Mouse (Mus musculus): Measurements from ENCODE around the gene Prr12. TPM values are rescaled to one million over a fixed set of nuclear protein-coding genes. Genes with fewer than 3 reads are reported as not detected.

Gene Prr12
- polyA plus RNA-seq, 1 experiment from 2014 or later, result 12.2 TPM

DNA sequence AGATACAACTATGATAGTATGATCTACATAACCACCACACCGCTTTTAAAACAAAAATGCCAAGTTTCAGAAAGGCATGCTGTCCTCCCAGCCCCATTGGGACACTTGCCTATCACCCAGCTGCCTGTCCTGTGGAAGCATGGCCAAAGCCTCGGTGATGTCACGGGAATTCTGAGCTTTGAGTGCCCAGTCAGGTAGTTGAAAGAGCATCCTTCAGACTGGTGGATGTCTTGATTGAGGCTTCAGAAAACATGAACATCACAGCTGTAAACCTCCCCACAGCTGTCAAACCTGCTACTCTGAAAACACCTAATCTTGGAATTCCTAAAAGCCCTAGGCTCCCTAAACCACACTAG lies 38.6 kb downstream of the Prr12 start:
- ATAC-seq (ENCODE audit: low FRiP score) (no peak), DNase-seq (ENCODE audit: low spot score, missing footprints) (no peak)
- H3K9ac ChIP-seq (ENCODE audit: low read length), result no peak overlapping the region
- H3K4me1 ChIP-seq (ENCODE audit: control insufficient read depth, insufficient read depth, low read length), result peaks cover 17% of the 10 kb centered on the region
- peaks cover 21% of the 10 kb centered on the region for H3K36me3 ChIP-seq (ENCODE audit: control insufficient read depth, insufficient read depth, low read length)
- H3K27me3 ChIP-seq (ENCODE audit: control insufficient read depth, insufficient read depth, low read length), result no peaks in the 10 kb centered on the region
- no peak overlapping the region for H3K27ac ChIP-seq (ENCODE audit: low read depth, low read length)
- 97% methylated on average over 3 of the region's 3 CpGs for WGBS
- H3K4me2 ChIP-seq, result no peak overlapping the region
- no peak overlapping the region for H3K4me3 ChIP-seq (ENCODE audit: low read depth, low read length)
- H3K9me3 ChIP-seq (ENCODE audit: control insufficient read depth, low read length), result no peaks in the 10 kb centered on the region

DNA sequence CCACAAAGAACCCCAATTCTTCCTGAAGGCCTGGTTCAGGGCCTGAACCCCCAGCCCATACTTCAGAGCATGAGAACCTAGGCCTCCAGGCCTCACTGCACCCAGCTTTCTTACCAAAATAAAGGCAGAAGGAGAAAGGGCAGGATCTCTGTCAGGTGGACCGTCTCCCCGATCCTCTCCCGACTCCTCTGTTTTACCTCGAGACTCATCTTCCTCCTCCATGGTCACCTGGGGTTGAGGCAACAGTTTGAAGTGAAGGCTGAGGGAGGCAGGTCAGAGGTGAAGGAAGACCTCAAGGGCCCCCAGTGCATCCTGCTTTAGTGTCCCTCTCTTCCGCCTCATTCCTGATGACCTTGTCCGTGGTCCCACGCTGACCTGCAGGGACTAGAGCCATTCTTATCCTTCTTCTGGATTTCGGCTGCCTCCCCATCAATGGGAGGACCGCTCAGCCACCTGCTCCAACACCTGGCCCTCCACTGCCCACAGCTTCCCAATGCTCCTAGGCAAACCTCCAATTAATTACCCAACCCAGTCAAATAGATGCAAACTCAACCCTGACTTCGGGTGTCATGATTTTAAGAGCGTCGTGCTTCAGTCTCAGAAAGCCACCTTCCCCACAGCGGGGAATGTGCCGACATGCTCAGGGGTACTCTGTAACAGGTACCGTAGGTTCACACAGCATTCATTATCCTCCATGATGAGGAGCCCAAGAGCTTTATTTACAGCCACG lies 39.1 kb downstream of the Prr12 start:
- H3K4me2 ChIP-seq, result no peak overlapping the region
- H3K9ac ChIP-seq (ENCODE audit: low read length), result no peak overlapping the region
- H3K9me3 ChIP-seq (ENCODE audit: control insufficient read depth, low read length), result no peaks in the 10 kb centered on the region
- DNase-seq (ENCODE audit: low spot score, missing footprints) (no peak), ATAC-seq (ENCODE audit: low FRiP score) (no peak)
- H3K36me3 ChIP-seq (ENCODE audit: control insufficient read depth, insufficient read depth, low read length), result peaks cover 21% of the 10 kb centered on the region
- no peak overlapping the region for H3K27ac ChIP-seq (ENCODE audit: low read depth, low read length)
- WGBS, result 97% methylated on average over 16 of the region's 16 CpGs
- H3K4me3 ChIP-seq (ENCODE audit: low read depth, low read length), result no peak overlapping the region
- H3K27me3 ChIP-seq (ENCODE audit: control insufficient read depth, insufficient read depth, low read length), result no peaks in the 10 kb centered on the region
- peaks cover 17% of the 10 kb centered on the region for H3K4me1 ChIP-seq (ENCODE audit: control insufficient read depth, insufficient read depth, low read length)

DNA sequence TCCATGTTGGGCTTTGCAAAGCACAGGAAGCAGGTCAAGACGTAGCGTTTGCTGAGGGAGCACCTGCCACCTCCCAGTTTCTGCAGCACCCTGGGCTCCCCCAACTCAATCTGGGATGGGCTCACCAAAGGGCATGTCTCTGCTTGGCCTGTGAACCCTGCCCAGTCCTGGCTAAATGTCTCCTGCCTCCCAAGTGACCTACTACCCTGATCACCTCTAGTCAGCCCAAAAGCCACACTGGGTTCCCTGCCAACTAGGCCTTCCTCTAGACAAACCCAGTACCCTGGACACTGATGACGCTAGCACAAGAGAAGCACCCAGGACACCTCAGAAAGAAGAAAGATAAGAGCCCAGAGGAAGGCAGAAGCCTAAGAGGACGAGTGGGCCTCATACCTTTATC lies 39.9 kb downstream of the Prr12 start:
- WGBS, result 90% methylated on average over 4 of the region's 4 CpGs
- H3K4me2 ChIP-seq, result no peak overlapping the region
- H3K9ac ChIP-seq (ENCODE audit: low read length), result no peak overlapping the region
- ATAC-seq (ENCODE audit: low FRiP score) (no peak), DNase-seq (ENCODE audit: low spot score, missing footprints) (no peak)
- no peaks in the 10 kb centered on the region for H3K9me3 ChIP-seq (ENCODE audit: control insufficient read depth, low read length)
- peaks cover 13% of the 10 kb centered on the region for H3K4me1 ChIP-seq (ENCODE audit: control insufficient read depth, insufficient read depth, low read length)
- no peak overlapping the region for H3K27ac ChIP-seq (ENCODE audit: low read depth, low read length)
- no peak overlapping the region for H3K4me3 ChIP-seq (ENCODE audit: low read depth, low read length)
- no peaks in the 10 kb centered on the region for H3K27me3 ChIP-seq (ENCODE audit: control insufficient read depth, insufficient read depth, low read length)
- H3K36me3 ChIP-seq (ENCODE audit: control insufficient read depth, insufficient read depth, low read length), result peaks cover 28% of the 10 kb centered on the region

DNA sequence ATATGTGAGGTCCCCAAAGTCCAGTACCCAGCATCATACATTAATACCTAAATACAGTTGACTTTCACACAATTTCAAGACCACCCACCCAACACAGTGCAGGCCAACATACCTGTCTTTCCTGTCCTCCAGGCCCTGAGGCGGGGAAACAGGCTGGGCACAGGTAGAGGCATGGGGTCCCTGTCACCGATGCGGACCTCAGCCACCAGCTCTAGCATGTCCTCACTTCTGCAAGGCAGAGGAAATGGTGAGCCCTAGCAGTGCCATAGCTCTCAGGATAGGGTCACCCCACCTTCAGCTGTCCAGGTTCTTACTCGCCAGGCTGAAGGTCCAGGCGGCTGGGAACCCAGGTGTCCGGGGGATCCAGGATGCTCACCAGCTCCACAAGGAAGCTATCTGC lies 40.7 kb downstream of the Prr12 start:
- no peak overlapping the region for H3K4me2 ChIP-seq
- no peak overlapping the region for H3K4me3 ChIP-seq (ENCODE audit: low read depth, low read length)
- H3K27me3 ChIP-seq (ENCODE audit: control insufficient read depth, insufficient read depth, low read length), result no peaks in the 10 kb centered on the region
- H3K36me3 ChIP-seq (ENCODE audit: control insufficient read depth, insufficient read depth, low read length), result peaks cover 35% of the 10 kb centered on the region
- no peaks in the 10 kb centered on the region for H3K9me3 ChIP-seq (ENCODE audit: control insufficient read depth, low read length)
- 92% methylated on average over 6 of the region's 6 CpGs for WGBS
- no peak for ATAC-seq (ENCODE audit: low FRiP score)
- DNase-seq (ENCODE audit: low spot score, missing footprints), result no peak
- no peak overlapping the region for H3K27ac ChIP-seq (ENCODE audit: low read depth, low read length)
- H3K4me1 ChIP-seq (ENCODE audit: control insufficient read depth, insufficient read depth, low read length), result peaks cover 12% of the 10 kb centered on the region
- H3K9ac ChIP-seq (ENCODE audit: low read length), result no peak overlapping the region

DNA sequence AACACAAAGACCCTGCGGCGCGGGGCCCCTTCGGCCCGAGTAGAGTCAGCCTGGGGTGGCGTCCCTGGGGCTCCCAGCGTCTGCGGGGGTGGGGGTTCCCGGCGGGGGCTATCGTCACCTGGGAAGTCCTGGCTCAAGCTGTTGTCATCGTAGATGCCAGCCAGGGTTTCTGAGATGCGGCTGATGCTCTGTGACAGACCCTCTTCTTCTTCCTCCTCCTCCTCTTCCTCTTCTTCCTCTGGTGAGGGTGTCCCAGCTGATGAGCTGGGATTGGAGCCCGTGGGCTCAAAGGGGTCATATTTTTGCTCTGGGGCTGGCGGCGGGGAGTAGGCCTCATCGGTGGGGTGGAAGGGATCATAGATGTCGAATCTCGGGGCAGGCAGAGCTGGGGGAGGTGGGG lies 44.3 kb downstream of the Prr12 start:
- H3K4me3 ChIP-seq (ENCODE audit: low read depth, low read length), result no peak overlapping the region

DNA sequence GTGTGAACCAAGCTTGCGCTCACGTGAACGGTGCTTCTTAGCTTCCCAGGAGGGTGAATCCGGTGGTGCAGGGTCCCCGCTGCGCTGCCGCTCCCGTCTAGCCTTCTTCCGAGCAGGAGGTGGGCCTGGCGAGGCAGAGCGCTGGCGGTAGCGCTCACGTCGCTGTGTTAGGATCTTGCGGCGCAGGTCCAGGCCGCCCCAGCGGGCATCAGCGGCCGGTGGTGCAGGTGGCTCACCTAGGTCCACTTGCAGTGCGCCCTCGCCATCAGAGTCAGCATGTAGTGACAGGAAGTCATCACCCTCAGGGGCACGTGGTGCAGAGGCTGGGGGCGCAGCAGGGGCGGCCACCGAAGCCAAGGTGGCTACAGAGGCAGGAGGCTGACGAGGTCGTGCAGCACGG lies 44.8 kb downstream of the Prr12 start:
- 91% methylated on average over 30 of the region's 30 CpGs for WGBS
- Histone ChIP-seq H3K4me2 (no peak overlapping the region), H3K4me3 (ENCODE audit: low read depth, low read length) (no peak overlapping the region), H3K27ac (ENCODE audit: low read depth, low read length) (no peak overlapping the region), H3K27me3 (ENCODE audit: control insufficient read depth, insufficient read depth, low read length) (no peaks in the 10 kb centered on the region), H3K9me3 (ENCODE audit: control insufficient read depth, low read length) (no peaks in the 10 kb centered on the region), H3K4me1 (ENCODE audit: control insufficient read depth, insufficient read depth, low read length) (no peaks in the 10 kb centered on the region), H3K36me3 (ENCODE audit: control insufficient read depth, insufficient read depth, low read length) (peaks cover 62% of the 10 kb centered on the region), H3K9ac (ENCODE audit: low read length) (no peak overlapping the region)
- ATAC-seq (ENCODE audit: low FRiP score) (no peak), DNase-seq (ENCODE audit: low spot score, missing footprints) (no peak)

More for the DNA sequence above, 44.3 kb downstream of the Prr12 start:
- Histone ChIP-seq H3K4me1 (ENCODE audit: control insufficient read depth, insufficient read depth, low read length) (no peaks in the 10 kb centered on the region), H3K36me3 (ENCODE audit: control insufficient read depth, insufficient read depth, low read length) (peaks cover 57% of the 10 kb centered on the region), H3K9me3 (ENCODE audit: control insufficient read depth, low read length) (no peaks in the 10 kb centered on the region), H3K27ac (ENCODE audit: low read depth, low read length) (no peak overlapping the region), H3K27me3 (ENCODE audit: control insufficient read depth, insufficient read depth, low read length) (no peaks in the 10 kb centered on the region), H3K4me2 (no peak overlapping the region), H3K9ac (ENCODE audit: low read length) (no peak overlapping the region)
- no peak for ATAC-seq (ENCODE audit: low FRiP score)
- 94% methylated on average over 19 of the region's 19 CpGs for WGBS
- no peak for DNase-seq (ENCODE audit: low spot score, missing footprints)

DNA sequence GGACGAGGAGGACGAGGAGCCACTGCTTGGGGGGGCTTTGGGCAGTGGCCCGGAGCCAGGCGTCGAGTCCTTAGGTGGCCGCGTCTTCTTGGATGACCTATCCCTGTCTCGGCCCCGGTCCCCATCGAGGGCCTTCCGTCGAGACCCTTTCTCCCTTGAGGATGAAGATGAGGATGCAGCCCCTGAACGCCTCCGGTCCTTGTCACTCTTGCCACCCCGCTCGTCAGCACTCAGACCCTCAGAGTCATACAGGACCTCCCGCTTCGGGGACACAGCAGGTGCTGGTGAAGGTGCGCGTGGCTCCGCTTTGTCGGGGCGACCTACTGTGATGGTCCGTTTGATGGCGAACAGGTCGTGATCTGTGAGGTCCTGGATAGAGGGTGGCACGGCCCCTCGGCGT lies 45.5 kb downstream of the Prr12 start:
- no peaks in the 10 kb centered on the region for H3K4me1 ChIP-seq (ENCODE audit: control insufficient read depth, insufficient read depth, low read length)
- H3K9me3 ChIP-seq (ENCODE audit: control insufficient read depth, low read length), result no peaks in the 10 kb centered on the region
- H3K27me3 ChIP-seq (ENCODE audit: control insufficient read depth, insufficient read depth, low read length), result no peaks in the 10 kb centered on the region
- peaks cover 62% of the 10 kb centered on the region for H3K36me3 ChIP-seq (ENCODE audit: control insufficient read depth, insufficient read depth, low read length)
- H3K27ac ChIP-seq (ENCODE audit: low read depth, low read length), result no peak overlapping the region
- no peak for ATAC-seq (ENCODE audit: low FRiP score)
- no peak overlapping the region for H3K4me2 ChIP-seq
- WGBS, result 95% methylated on average over 29 of the region's 29 CpGs
- no peak overlapping the region for H3K4me3 ChIP-seq (ENCODE audit: low read depth, low read length)
- no peak for DNase-seq (ENCODE audit: low spot score, missing footprints)
- no peak overlapping the region for H3K9ac ChIP-seq (ENCODE audit: low read length)

DNA sequence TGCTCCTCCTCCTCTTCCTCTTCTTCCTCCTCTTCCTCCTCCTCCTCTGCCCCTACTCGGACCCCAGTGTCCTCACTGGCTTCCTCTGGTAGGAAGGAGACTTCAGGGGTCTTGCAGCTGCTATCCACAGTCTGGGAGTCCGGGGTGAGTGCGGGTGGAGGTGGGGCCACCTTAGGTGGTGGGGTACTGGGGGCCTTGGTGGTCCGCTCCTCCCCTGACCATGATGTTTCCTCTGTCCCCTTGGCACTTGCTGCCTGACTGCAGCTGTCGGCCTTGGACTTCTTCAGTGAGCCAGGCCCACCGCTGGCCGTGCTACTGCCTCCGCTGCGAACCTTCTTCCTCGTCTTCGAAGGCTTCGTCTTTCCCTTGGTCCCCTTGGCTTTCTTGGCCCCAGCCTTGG lies 46.2 kb downstream of the Prr12 start:
- Histone ChIP-seq H3K9me3 (ENCODE audit: control insufficient read depth, low read length) (no peaks in the 10 kb centered on the region), H3K36me3 (ENCODE audit: control insufficient read depth, insufficient read depth, low read length) (peaks cover 63% of the 10 kb centered on the region), H3K27ac (ENCODE audit: low read depth, low read length) (no peak overlapping the region), H3K27me3 (ENCODE audit: control insufficient read depth, insufficient read depth, low read length) (no peaks in the 10 kb centered on the region), H3K4me1 (ENCODE audit: control insufficient read depth, insufficient read depth, low read length) (no peaks in the 10 kb centered on the region), H3K4me3 (ENCODE audit: low read depth, low read length) (no peak overlapping the region), H3K9ac (ENCODE audit: low read length) (no peak overlapping the region), H3K4me2 (no peak overlapping the region)
- DNase-seq (ENCODE audit: low spot score, missing footprints) (no peak), ATAC-seq (ENCODE audit: low FRiP score) (no peak)
- 95% methylated on average over 12 of the region's 12 CpGs for WGBS

DNA sequence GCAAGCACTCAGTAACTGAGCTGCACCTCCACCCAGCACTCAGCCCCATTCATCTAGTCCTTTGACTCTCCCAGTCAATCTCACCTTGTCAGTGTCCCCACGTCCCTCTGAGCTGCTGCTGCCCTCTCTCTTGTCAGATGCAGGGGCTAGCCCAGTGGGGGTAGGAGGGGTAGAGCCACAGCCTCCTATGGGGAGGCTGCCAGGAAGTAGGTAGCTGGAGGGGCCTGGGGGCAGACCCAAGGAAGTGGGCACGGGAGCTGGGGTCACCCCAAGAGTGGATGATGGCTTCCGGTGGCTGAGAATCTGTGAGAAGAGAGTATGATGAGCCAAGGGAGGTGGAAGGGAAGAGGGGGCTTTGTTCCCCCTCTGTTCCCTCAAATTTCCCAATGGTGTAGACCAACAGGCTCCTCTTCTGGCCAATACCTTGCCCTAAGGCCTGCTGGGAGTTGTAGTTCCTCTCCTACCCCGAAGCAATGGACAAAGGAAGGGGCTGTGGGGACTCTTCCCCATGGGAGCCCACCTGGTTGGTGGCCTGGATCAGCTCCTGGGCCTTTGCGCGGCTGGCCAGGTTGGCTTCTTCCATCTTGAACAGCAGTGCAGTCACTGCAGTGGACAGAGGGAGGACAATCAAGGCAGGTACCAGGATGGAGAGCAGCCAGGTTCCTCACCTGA lies 47.2 kb downstream of the Prr12 start:
- H3K4me1 ChIP-seq (ENCODE audit: control insufficient read depth, insufficient read depth, low read length), result no peaks in the 10 kb centered on the region
- WGBS, result 91% methylated on average over 6 of the region's 6 CpGs
- H3K27ac ChIP-seq (ENCODE audit: low read depth, low read length), result no peak overlapping the region
- no peak overlapping the region for H3K4me2 ChIP-seq
- no peaks in the 10 kb centered on the region for H3K9me3 ChIP-seq (ENCODE audit: control insufficient read depth, low read length)
- ATAC-seq (ENCODE audit: low FRiP score) (no peak), DNase-seq (ENCODE audit: low spot score, missing footprints) (no peak)
- no peak overlapping the region for H3K9ac ChIP-seq (ENCODE audit: low read length)
- peaks cover 63% of the 10 kb centered on the region for H3K36me3 ChIP-seq (ENCODE audit: control insufficient read depth, insufficient read depth, low read length)
- H3K4me3 ChIP-seq (ENCODE audit: low read depth, low read length), result no peak overlapping the region
- H3K27me3 ChIP-seq (ENCODE audit: control insufficient read depth, insufficient read depth, low read length), result no peaks in the 10 kb centered on the region

Data from midbrain, embryonic 11.5 days (tissue).